Mouse (Mus musculus) CD8-positive naive resting alpha-beta T cell, adult 2 months (primary cell): ENCODE data around the gene Tmem60.

Experiments used
- DNase-seq, 2 experiments: peaks; one replicate each; pipeline ENCODE4 v3.0.0; 2022; ENCODE audit warnings: low read depth in 2 of 2, low spot score in 2 of 2

Tmem60 gene

GRCm38 (mm10) chr5:20881915-20882800, at the start of gene Tmem60, which contains the start of gene Phtf2:
Gene Tmem60, plus strand, starts transcription at chr5:20882191.
Gene Phtf2, minus strand, starts transcription at chr5:20882124.
- peak; percentile 95 to 97 for DNase-seq

- no peak for DNase-seq
Observed at GRCm38 (mm10) chr5:20834399-20834798, 47.6 kb upstream of the Tmem60 start.

- DNase-seq: no peak
Observed at GRCm38 (mm10) chr5:20837082-20837481, 44.9 kb upstream of the Tmem60 start.

GRCm38 (mm10) chr5:20843405-20843804, 38.6 kb upstream of the Tmem60 start:
- DNase-seq: no peak

DNA sequence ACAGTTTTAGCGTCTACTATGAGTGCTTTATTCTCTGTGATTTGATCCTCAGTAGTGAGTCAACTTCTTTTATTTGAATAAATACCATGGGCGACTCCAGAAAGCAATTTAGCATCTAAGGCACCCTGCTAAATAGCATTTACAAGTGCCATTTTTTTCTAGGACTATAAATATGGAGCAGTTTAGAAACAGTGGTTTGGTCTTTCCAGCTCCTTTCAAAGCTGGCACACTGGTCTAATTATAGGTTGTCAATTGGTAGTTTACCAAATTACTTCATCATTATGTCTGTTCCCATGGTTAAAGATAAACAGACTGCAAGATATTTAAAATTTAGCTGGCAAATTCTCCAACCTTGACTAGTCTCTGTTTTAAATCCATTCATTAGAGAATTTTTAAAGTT, 38.2 kb upstream of the Tmem60 start:
- no peak for DNase-seq

GRCm38 (mm10) chr5:20847010-20847409, 35.0 kb upstream of the Tmem60 start:
- no peak for DNase-seq

GRCm38 (mm10) chr5:20855066-20855465, 26.9 kb upstream of the Tmem60 start:
- DNase-seq: no peak

DNA sequence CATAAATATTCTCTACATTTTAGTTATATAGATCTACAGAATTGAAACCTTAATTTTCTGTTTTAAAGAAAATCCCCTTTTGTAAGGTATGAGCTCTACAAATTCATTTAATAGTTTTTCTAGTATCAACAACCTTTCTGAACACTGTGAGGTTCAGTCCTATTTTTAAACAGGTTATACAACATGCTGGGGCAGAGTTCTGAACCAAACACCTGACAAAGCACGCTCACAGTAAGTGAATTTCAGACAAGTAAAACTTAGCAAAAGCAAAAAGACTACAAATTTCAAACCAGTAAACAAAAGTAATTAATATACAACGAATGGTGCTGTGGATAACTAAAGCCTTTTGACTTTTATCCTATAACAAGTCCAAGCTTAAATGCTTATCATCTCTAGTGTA, 23.6 kb upstream of the Tmem60 start:
- no peak for DNase-seq

DNA sequence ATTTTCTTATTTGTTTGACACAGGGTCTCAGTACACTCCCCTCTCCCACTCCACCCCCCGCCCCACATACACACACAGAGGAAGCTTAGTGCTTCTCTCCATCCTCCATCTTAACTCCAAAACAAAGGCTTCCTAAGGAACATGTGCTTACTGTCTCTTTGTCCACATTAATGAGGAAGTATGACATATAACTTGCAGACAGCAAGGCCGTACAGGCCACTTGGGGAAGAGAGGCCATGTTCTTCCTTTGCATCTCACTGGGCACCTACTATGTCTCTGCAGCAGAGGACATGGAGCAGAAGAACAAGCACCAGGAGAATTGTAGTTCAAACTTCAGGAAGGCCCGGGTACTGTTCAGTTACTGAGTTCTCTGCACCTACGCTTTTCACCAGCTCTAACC, 21.4 kb upstream of the Tmem60 start:
- no peak for DNase-seq

- no peak for DNase-seq
Observed at GRCm38 (mm10) chr5:20861901-20862300, 20.1 kb upstream of the Tmem60 start.

DNA sequence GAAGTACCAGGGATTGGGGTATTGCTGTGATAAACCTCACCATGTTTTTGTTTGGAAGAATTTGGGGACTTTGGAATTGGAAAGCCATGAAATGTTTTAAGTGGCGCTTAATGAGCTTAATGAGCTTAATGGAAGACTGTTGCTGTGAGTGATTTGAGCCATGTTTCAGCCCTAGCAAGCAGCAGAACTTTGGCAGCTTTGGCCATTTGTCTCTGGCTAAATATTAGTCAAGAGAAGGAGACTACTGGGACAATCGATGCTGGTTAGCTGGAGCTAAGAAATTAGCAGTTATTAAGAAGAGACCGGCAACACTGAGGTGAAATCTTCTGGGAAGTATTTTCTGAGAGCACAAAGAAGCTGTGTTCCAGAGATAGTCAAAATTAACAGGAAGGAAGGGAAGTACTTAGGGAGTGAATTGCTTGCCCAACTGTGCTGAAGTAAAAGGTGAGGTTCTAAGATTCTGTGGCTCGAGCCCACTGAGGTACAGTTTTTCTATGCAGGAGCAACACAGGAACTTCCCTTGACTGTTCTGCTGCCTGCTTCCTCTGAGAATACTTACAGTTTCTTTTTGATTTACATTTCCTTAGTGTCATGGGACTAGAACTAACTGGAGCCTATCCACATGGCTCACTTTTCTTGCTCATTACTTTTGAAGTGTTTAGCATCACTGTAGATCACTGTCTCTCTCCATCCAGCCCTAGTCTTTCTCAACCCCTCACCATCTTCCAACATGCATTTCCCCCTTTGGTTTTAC, 17.6 kb upstream of the Tmem60 start:
- DNase-seq: no peak

DNA sequence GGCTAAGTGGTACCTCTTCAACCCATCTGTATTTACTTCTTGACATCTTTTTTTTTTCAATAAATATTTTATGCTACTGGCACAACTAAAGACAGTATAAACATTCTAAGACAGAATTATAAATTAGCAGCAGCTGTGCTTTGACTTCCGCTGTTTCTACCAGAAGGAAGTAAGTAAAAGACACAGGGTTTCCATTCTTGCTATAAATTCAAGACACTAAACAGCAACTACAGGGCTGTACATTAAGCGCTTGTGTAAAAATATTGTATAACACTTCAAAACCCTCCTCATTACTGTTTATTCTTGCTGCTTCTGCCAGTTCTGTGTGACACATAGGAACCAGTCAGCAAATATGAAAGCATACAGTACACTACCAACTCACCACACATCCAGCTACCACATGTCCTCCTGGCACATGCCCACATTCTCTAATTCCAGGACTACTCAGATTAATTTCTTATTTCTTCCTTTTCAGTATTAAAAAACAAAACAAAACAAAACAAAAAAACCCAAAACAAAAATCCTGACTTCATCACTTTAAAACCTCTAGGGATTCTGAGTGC, 16.7 kb upstream of the Tmem60 start:
- DNase-seq: no peak

DNA sequence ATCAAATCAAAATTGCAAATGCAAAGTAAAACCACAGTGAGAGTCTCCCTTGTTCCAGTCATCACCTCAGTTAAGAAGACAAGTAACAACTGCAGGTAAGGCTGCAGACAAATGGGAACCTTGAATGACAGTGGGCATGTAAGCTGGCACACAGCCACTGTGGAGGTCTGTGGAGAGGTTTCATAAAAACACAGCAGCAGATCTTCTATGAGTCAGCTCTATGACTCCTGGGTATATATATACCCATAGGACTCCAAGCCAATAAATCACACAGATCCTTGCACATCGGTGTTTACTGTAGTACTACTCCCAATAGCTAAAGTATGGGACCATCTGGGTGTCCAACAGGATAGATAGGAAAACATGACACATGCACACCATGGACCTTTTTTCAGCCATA, 8.8 kb upstream of the Tmem60 start:
- no peak for DNase-seq

GRCm38 (mm10) chr5:20876934-20877426, 5.0 kb upstream of the Tmem60 start:
- DNase-seq: no peak

GRCm38 (mm10) chr5:20880386-20880785, 1.6 kb upstream of the Tmem60 start:
- DNase-seq: no peak

- DNase-seq: peak; percentile 35 to 39
Observed at GRCm38 (mm10) chr5:20880797-20881775, 905 bp upstream of the Tmem60 start.

GRCm38 (mm10) chr5:20884036-20884620, 2.1 kb downstream of the Tmem60 start:
- no peak for DNase-seq

GRCm38 (mm10) chr5:20897446-20898167, 15.6 kb downstream of the Tmem60 start:
- DNase-seq: no peak

DNA sequence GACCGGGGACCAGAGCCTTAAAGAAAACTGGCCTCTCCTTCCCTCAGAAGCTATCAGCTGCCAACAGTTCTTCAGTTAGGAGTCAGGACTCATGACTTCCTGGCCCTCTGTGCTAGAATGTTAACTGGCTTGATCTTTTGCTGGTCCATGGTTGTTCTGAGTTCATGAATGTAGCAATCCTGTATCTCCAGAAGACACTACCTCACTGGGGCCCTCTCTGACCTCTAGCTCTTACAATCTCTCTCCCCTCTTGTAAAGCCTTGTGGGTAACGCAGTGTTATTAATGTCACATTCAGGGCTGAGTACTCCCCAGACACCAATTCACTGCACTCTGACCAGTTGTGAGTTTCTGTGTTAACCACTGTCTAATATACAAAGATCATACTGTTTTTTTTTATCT, 22.7 kb downstream of the Tmem60 start:
- DNase-seq: no peak
